Mouse (Mus musculus): Measurements from ENCODE around the gene Ccr1l1.
A peak's percentile ranks its signal among the peaks of the same experiment; 100 is the strongest.
"Not testable (repeated sequence)": the region's sequence is repeated elsewhere in the genome, so short reads cannot be mapped to it uniquely, and the experiment has no call there.

Ccr1l1 gene

DNA sequence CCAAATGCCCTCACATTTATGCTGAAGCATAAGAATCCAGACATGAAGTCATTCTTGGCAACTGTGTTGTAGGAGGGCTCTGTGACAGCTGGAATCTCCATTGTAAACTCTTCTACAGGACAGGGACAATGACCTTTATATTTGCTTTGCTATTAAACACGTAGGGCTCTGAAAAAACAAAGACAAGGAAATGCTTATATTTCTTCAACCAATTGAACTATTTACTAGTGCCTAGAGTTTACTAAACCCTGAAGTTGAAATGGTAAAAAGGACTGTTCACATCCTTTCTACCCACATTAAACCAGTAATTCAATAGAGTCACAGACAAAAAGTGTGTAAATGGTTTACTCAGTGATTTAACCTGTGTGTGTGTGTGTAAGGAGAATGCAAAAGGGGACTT lies at the start of gene Ccr1l1:
Gene Ccr1l1, minus strand, starts transcription at position 101 of the 400 bp plus-strand sequence.
- no peak for DNase-seq

DNA sequence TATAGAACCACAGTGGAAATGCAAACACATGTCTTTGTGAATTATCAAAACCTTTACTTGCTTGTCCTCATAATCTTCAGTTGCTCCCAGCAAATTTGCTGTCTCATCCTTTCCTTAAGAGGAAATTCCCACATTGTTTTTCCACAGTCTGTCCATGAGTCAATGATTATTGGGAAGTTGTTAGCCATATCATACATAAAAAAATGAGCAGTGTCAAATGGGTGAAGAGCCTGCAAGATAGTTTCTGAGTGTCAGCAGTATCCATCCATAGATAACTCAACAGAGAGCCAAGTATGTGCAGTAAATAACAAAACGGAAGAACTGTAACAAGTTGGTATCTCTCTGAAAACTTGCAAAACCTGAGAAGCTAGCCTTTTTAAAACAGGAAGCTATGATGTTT lies 43.5 kb upstream of the Ccr1l1 start, which contains the start of gene Ccr3:
Gene Ccr3, plus strand, starts transcription at position 301 of the 400 bp plus-strand sequence.
- DNase-seq: no peak

DNA sequence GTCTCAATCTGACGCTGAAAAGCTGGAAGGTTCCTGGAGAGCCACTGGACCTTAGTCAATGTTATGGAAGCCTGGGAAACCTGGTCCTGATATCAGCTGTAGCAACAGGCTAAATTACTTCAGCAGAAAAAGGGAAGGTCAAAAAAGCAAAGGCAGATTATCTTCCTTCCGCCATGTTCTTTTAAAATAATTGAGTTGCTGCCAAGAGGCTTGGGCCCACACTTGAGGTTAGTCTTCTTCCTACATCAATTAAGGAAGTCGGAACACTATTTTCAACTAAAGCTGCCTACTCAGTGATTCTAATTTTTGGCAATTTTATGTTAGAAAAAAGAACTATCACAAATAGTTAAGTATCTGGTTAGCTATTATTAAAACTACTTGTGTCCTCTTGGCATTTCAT lies 41.7 kb upstream of the Ccr1l1 start:
- peak; percentile 90 for DNase-seq

DNA sequence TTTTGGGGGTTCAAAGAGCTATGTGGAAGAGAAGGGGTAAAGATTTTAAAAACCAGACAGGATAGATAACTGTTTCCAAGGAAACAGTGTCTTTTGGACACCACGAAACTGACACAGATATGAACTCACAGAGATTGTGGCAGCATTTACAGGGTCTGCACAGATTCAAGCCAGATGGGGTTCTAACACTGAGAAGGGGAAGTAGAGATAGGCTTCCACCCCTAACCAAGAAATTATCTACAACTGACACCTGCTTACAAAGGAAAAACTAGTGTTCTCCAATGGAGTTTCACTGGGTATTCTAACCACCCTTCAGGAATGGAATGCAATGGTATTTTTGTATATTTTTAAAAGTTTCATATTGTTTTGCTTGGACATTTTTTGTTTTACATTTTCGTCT lies 37.8 kb upstream of the Ccr1l1 start:
- DNase-seq: no peak

DNA sequence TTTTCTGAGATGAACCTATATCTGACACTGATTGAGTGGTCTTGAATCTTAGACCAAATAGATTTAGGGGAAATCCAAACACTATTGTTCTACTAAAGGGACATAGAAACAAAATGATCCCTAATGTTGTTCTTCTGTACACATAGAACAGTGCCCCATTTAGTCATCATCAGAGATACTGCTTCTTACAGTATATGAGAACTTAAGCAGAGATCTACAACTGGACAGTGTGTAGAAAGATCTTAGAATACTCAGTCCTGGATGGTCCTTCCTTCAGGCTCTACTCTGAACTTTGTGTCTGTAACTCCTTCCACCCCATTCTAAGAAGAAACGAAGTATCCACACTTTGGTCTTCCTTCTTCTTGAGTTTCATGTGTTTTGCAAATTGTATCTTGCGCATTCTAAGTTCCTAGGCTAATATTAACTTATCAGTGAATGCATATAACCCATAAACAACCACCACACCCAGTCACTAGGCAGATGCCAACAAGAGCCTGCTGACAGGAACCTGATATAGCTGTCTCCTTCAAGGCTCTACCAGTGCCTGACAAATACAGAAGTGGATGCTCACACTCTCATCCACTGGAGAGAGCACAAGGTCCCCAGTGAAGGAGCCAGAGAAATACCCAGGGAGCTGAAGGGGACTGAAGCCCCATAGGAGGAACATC lies 36.9 kb upstream of the Ccr1l1 start:
- DNase-seq: no peak

DNA sequence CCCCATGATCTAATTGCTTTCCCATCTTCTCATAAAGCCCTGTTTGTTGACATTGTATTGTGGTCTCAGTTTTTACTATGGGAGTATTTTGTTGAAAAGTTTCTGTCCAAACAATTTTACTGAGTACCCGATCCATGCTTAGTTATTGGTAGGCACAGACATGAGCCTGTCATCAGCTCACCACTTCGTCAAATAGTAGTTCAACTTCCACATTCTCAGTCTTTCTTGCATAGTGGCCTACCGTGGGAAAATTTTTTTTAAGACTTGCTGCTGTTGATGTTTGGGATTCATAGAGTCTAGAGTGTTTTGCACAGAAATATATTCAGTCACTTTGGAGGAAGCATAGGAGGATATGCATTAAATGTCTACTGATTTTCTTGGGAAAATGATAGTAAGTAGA lies 35.1 kb upstream of the Ccr1l1 start:
- no peak for DNase-seq

DNA sequence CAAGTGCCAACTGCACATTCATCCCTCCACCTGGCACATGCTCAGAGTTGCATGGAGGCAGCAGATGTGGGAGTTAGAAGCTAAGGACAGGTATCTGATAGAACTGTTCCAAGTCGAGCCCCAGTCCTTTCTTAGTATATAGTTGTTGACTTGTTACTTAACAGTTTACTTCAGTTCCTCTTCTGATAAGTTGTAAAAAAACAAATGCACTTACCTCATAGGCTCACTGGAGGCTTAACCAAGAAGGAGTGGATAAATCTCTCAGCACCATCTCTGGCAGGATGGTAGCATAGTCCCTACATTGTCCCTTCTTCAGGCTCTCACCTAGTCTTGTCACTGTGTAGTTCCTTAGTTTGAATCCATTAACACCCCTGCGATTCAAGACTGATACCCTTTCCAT lies 34.5 kb upstream of the Ccr1l1 start:
- no peak for DNase-seq

DNA sequence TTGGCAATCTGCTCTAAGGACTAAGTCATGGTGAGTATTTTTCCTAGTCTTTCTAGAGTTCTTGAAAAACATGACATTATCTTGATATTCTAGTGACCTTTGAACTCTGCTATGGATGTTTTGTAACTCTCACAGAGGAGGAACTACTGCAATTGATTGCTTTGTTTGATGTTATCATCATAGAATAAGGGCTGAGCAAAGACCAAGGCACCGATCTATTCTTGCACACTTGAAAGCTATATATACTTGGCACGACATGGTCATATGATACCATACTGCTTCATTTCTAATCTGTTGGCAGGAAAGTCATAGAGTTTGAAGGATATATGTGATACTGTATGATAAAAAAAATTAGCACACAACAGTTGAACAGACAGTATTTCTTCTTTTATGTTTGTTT lies 21.6 kb upstream of the Ccr1l1 start:
- DNase-seq: no peak

DNA sequence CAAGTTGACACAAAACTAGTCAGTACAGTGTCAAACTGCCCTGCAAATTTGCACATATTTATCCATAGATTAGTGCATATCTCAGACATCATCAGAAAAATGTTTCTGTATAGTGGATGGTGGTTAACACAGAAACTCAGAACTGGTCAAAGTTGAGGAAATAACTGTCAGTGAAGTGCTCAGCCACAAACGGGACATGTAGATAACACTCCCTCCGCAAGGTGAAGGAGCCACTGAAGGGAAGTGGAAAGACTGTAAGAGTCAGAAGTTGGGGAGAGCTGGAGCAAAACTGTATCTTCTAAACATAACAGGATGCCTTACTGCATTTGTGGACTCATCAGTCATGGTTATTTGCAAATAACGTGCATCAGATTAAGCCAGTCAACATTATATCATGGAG lies 19.5 kb upstream of the Ccr1l1 start:
- no peak for DNase-seq

DNA sequence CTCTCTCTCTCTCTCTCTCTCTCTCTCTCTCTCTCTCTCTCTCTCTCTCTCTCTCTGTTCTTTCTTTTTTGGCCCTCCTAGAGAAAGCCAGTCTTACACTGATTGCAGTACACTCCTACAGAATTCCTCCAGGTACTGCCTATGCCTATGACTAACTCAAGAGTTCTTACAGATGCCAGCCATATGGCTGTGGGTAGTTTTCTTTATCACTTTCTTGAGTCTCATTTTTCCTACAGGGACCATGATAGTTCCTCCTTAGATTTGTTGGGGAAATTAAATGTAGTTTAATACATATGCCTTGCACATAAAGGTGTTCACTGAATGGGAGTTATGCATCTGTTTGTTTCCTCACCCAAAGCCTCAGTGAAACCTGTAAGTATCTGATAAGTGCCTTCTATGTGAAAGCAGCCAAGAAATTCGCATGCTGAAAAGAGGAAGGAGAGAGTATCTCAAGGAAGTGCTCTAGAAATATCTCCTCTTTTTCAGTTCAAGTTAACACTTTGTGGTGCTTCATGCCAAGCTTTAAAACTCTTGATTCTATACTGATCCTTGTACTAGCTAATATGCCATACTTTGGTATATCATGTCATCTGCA lies 13.2 kb upstream of the Ccr1l1 start:
- no peak for DNase-seq

DNA sequence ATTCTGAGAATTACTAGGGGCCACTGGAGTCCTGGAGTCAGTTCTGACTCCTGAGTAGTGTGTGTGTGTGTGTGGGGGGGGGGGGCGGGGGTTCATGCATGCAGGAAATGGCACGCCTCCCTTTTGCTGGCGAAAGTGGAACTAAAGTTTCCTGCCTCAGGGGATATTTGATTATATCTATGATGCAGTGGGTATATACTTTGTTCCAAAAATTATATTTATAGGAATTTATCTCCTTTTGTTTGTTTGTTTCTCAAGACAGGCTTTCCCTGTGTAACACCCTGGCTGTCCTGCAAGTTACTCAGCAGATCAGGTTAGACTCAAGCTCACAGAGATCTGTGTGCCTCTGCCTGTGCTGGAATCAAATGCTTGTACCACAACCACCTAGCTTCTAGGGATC lies 11.5 kb upstream of the Ccr1l1 start:
- DNase-seq: peak; percentile 51

DNA sequence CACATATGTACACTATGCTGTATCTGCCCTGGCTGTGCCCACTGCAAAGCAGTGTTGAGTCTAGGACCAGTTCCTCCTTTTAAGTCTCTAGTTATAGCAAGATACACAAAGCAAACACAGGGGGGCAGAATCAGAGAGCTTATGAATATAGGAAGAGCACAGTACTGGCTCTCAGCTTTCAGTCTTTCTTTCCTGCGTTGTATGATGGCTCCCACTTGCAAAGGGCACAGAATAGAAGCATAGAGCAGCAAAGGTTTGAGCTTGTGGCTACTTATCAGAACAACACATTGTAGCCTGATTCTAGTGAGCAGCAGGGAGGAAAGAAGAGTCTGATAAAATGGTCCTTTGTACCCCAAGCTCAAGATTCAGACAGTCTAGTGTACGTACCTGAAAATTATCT lies 8.0 kb upstream of the Ccr1l1 start:
- peak; percentile 83 for DNase-seq

DNA sequence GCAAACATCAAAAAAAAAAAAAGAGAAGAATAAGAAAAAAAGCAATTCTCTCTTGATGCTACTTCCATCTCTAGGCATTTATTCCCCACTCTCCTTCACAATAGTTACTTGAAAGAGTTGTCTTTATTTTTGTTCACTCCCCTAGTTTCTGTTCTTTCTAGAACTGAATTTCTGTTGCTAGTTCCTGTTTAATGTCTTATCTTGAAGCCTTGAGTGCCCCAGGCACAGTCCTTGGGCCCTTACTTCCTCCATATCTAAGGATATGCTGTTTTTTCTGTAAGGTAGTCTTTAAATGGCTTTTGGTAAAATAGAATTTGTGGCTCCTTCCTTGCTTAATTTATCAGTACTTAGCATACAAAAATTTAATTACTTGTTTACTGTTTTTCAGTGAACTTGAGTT lies 6.7 kb upstream of the Ccr1l1 start:
- peak; percentile 72 for DNase-seq

DNA sequence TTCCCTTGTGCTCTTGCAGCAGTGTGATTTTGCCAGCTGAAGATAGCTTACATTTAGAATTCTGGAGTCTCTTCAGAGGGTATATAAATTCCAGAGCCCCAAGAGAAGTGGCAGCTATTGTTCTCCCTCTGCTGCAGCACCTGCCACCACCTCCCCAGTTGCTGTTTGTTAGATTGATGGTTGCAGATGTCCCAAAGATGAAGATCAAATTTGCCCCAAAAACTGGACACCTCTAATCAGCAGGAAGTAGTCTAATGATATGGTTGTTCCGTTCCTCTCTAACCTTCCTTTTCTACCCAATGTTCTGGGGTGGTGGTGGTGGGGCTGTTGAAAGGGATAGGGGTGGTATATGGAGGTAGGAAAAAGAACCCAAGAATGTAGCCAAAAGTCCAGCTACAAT lies 4.5 kb upstream of the Ccr1l1 start:
- peak; percentile 46 for DNase-seq

DNA sequence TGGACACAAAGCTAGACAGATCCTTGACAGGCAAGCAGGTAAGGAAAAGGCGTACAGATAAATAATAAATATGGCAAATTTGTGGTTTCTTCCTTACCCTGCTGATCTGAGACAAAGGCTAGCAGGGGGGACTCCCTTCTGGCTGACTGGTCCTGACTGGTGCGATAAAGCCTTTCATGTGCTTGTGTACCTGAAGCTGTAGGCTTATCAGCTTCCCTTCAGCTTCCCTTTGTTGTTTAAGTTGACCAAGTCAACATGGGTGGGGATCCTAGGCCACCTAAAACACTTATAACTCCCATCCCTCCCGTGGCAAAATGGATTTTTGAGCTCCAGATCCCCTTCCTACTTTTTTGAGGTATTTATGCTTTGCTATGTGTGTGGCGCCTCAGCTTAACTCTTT lies 3.7 kb upstream of the Ccr1l1 start:
- peak; percentile 75 for DNase-seq

DNA sequence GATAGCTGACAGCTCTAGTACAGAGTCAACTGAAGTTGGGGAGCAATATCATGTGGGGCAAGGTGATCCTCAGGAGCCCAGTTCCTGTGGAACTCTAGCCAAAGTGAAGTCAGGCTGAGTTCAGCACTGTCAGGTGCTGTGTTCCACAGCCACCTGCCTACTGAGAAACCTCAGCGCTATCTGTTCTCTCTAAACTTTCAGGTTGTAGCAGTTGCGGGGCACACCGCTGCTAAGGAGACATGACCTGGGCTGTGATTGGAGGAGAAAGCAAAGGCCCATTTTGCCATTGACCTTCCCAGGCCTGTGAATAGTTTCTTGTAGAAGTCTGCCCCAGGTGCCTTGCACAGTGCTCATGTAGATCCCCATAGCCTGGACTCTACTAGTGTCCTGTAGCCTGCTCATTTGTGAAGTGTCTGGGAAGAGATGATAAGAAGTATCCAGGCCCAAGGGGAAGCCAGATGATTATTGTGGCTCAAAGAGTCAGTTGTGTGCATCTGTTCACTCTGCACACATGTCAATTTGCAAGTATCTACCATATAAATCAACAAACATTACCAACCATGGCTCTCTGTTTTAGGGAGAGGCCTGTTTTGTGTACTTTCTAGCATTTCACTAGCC lies 2.8 kb upstream of the Ccr1l1 start:
- not testable (repeated sequence) for DNase-seq

DNA sequence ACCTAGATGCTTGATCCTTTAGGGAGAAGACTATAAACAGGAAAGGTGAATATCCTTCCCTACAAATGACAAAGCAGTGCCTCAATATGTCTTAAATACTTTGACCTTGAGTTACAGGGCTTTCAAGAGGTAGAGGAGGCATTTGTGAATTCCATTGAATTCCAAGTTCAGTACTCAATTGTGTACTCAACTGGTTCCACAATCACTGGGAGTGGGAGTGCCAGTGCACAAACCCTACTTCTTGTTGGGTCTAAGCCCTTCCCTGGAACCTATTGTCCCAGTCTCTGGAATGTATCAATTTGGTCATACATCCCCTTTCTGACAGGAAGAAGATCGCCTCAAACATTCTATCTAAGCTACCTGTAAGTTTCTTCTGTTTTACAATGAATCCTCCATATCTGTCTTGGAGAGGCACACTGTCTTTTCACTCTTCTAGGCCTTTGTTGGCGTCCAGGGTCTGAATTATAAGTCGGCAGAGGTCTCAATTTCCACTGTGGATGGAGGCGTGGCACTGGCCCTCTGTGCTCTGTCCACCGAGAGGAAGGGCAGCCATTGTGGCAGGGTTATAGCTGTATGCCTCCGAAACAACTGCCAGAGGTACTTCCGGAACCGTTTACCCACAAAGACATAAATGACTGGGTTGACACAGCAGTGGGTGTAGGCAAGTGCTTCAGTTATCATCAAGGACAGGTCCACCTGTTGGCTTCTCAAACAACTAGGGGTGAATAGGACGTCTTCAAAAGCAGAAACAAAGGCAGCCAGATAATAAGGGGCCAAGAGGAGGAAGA lies 1.1 kb downstream of the Ccr1l1 start:
- DNase-seq: peak; percentile 70

DNA sequence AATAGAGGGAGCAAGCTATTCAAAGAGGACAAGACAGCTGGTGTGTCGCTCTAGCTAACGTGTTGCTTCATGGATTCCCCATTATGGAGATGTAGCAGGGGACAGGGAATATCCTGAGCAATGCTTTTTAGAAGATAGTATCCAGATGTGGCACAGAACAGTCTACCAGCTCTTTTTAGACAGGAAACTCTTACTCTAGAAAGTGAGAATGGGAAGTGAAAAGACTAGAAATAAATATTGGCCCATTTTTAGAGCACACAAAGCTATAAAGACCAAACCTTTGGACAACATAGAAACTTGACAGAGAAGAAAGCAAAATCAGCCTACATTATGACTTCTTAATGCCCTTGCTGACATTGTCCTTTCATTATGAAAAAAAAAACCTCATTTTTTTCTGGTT lies 2.6 kb downstream of the Ccr1l1 start:
- no peak for DNase-seq

DNA sequence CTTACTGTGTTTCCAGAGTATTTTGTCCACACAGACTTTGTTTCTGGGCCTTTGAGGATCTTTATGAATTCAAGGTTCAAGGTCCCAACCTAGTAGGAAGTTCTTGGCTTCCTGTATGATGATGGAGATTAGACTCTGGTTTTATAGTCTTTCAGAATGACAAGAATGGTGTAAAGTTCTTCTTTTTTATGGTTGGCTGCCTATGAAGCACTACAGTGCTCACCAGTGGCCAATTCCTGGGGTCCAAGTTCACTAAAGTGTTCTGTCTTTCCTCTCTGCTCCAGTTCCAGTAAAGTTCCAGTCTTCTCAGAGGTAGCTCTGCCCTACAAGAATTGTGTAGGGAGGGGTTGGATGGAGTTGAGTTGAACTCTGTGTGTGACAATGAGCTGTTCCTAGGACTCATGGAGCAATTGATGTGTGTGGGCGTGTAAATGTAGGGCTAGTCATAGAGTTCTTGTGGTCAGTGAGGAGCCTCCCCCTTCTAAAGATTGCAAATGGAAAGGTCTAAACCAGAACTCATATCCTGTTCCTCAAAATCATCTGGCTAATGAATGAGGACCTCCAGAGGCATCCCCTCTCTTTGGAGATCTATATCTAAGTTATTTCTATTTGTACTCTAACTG lies 9.8 kb downstream of the Ccr1l1 start, which contains the start of gene Ccr1:
Gene Ccr1, minus strand, starts transcription at position 403 of the 623 bp plus-strand sequence.
- DNase-seq: no peak

DNA sequence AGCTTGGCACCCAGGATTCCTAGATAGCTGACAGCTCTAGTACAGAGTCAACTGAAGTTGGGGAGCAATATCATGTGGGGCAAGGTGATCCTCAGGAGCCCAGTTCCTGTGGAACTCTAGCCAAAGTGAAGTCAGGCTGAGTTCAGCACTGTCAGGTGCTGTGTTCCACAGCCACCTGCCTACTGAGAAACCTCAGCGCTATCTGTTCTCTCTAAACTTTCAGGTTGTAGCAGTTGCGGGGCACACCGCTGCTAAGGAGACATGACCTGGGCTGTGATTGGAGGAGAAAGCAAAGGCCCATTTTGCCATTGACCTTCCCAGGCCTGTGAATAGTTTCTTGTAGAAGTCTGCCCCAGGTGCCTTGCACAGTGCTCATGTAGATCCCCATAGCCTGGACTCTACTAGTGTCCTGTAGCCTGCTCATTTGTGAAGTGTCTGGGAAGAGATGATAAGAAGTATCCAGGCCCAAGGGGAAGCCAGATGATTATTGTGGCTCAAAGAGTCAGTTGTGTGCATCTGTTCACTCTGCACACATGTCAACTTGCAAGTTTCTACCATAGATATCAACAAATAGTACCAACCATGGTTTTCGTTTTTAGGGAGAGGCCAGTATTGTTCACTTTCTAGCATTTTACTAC lies 11.2 kb downstream of the Ccr1l1 start:
- not testable (repeated sequence) for DNase-seq

DNA sequence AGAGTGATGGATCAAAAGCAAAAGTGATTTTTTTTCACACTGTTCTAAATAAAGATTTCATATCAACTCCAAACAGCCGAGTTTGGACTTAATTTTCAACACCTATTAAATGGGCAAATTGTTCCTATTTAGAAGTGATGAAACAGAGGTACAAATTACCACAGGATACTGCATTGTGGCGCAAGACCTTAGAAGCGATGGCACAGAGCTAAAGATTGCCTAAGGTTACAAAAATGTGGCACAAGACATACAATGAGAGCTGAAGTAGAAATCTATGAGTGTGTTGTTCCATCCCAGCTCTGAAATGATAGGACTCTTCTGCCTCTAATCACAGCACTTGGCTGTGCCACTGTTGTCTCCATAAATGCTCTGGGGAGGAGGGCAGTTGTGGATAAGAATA lies 13.4 kb downstream of the Ccr1l1 start:
- no peak for DNase-seq

DNA sequence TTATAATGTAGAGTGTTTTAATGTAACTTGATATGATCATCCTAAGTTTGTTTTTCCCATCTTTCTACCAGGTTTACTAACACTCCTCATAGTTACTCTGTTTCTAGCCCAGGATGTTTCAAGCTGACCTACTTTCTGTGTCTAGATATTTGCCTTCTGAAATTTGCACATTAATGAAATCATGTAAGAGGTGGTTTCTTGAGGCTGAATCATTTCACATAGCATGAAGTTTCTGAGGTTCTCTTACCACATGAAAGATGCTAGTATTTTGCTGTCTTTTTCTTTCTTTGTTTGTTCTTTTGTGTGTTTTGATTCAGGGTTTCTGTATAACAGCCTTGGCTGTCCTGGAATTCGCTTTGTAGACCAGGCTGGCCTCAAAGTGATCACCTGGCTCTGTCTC lies 18.0 kb downstream of the Ccr1l1 start:
- DNase-seq: no peak

Data from heart, adult 11 months (tissue).